Mouse (Mus musculus): ENCODE measurements around the gene Xrcc6. TPM values are rescaled to one million over a fixed set of nuclear protein-coding genes. Genes with fewer than 3 reads are reported as not detected.
"Not testable (repeated sequence)": the region's sequence is repeated elsewhere in the genome, so short reads cannot be mapped to it uniquely, and the experiment has no call there.

Xrcc6 gene
- polyA plus RNA-seq, 1 experiment, result 23.5 TPM

DNA sequence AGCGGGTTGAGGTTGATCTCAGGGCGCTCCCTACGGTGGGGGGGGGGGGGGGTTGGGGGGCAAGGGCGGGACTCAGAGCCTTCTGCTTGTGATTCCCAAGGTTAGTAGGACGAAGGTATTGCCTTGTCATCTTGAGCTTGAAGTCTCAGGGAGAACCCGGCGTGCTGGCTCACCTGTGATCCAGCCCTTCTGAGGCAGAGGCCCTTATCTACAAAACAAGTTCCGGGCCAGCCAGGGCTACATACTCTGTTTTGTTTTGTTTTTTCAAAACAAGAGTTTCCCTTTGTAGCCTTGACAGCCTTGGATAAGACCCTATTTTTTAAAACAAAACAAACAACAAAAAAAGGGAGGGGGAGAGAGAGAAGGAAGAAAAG lies 26.6 kb upstream of the Xrcc6 start:
- H3K27ac ChIP-seq (ENCODE audit: insufficient read depth, low read length), result no peak overlapping the region
- peak overlapping the region; percentile 81 for H3K4me3 ChIP-seq (ENCODE audit: insufficient read depth, low read length)
- TF ChIP-seq CTCF (IDR thresholded peaks at IDR 0.05; ENCODE audit: extremely low read depth, insufficient read depth, low read length) (no peak), POLR2A (IDR thresholded peaks at IDR 0.05; ENCODE audit: extremely low read depth, insufficient read depth, low read length) (no peak)
- H3K4me1 ChIP-seq (ENCODE audit: control insufficient read depth, insufficient read depth, low read length), result peaks cover 12% of the 10 kb centered on the region; the same call in 1 of the 2 replicates

DNA sequence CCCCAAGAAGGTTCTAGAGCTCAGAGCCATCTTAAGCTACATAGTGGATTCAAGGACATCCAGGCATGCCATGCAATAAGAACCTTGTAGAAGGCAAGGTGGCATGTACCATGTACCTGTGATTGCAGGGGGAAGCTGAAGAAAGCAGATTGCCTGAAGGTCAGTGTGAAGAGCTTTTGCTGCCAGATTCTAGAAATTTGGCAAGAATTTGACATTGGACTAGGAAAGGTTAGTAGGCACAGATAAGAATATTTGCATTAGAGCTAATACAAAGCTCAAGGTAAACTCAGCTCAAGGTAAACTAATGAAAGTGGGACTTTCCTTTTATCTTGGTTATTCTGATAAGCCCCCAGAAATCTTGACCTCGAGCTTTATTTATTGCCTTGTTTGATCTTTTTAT lies 23.4 kb upstream of the Xrcc6 start:
- Histone ChIP-seq H3K4me3 (ENCODE audit: insufficient read depth, low read length) (no peak overlapping the region), H3K27ac (ENCODE audit: insufficient read depth, low read length) (no peak overlapping the region), H3K4me1 (ENCODE audit: control insufficient read depth, insufficient read depth, low read length) (0 out of 2 replicates have a peak, but pooled peaks cover 1% of the 10 kb centered on the region)
- TF ChIP-seq POLR2A (IDR thresholded peaks at IDR 0.05; ENCODE audit: extremely low read depth, insufficient read depth, low read length) (no peak), CTCF (IDR thresholded peaks at IDR 0.05; ENCODE audit: extremely low read depth, insufficient read depth, low read length) (no peak)

DNA sequence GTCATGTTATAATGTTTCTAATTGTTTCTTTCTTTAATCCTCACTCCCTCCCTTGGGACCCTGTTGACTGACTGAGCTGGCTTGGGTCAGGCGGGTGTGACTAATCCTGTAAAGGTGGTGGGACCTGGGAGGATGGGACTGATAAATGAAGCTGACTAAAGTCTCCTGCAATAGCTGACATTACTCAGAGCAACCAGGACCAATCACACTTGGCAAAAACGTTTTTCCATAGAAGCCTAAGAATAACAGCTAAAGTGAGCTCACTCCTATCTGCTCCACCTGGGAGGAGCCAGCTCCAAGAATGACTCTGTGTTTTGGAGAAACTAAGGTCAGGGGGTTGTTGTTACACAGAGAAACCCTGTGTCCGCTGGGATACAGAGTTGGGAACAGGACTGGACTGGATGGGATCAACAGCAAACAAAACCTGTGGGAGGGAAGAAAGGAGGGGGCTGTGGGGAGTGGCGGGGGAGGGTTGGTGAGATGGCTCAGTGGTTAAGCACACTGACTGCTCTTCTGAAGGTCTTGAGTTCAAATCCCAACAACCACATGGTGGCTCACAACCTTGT lies 22.6 kb upstream of the Xrcc6 start:
- Histone ChIP-seq H3K27ac (ENCODE audit: insufficient read depth, low read length) (no peak overlapping the region), H3K4me3 (ENCODE audit: insufficient read depth, low read length) (no peak overlapping the region), H3K4me1 (ENCODE audit: control insufficient read depth, insufficient read depth, low read length) (no peaks in the 10 kb centered on the region)
- TF ChIP-seq CTCF (IDR thresholded peaks at IDR 0.05; ENCODE audit: extremely low read depth, insufficient read depth, low read length) (no peak), POLR2A (IDR thresholded peaks at IDR 0.05; ENCODE audit: extremely low read depth, insufficient read depth, low read length) (no peak)

DNA sequence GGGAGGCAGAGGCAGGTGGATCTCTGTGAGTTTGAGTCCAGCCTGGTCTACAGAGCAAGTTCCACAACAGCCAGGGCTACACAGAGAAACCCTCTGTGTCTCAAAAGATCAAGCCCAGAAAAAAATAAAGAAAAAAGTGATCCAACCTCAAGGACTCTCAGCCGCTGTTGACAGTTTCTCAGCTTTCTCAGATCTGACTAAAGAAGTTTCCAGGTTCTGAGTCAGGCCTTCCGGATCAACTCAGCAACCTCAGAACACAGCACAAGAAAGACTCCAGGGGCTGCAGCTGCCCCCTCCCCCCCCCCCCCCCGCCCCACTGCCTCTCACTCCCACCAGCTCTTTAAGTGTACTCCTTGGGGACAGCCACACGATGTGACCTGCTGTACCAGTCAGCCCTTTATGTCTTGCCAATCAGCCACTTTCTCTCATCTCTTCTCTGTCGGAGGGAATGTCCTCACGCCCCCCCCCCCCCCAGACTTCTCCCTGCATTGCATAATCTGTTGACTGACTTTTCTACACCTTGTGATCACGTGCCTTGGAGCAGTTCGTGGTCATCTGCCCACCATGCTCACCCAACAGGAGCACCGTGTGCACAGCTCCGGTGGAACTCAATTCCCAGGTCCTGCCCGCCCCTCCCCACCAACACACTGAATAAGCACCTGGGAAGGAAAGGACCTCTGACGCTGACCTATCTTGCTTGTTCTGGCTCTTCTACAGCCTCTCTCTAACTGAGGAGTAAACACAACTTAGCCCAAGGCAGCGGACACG lies 21.4 kb upstream of the Xrcc6 start:
- TF ChIP-seq CTCF (IDR thresholded peaks at IDR 0.05; ENCODE audit: extremely low read depth, insufficient read depth, low read length) (no peak), POLR2A (IDR thresholded peaks at IDR 0.05; ENCODE audit: extremely low read depth, insufficient read depth, low read length) (no peak)
- no peak overlapping the region for H3K27ac ChIP-seq (ENCODE audit: insufficient read depth, low read length)
- no peaks in the 10 kb centered on the region for H3K4me1 ChIP-seq (ENCODE audit: control insufficient read depth, insufficient read depth, low read length)
- H3K4me3 ChIP-seq (ENCODE audit: insufficient read depth, low read length), result no peak overlapping the region

DNA sequence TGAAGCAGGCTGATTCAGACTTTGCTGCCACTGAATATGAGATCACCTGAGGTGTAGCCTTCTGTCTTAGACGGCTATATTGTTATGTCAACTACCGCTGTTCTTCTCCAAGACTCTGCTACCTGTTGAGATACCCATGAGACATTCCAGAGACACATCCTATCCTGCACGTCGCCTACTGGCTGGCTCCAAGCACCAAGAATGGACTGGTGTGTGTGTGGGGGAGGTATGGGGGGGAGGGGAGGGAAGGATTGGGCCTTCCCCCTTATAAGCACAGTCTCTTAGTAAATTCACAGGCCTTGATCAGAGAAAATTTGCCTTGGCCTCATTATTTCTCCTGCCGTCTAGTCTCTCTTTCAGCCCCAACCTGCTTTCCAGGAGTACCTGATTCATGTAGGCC lies 19.8 kb upstream of the Xrcc6 start:
- H3K4me1 ChIP-seq (ENCODE audit: control insufficient read depth, insufficient read depth, low read length), result no peaks in the 10 kb centered on the region
- TF ChIP-seq CTCF (IDR thresholded peaks at IDR 0.05; ENCODE audit: extremely low read depth, insufficient read depth, low read length) (no peak), POLR2A (IDR thresholded peaks at IDR 0.05; ENCODE audit: extremely low read depth, insufficient read depth, low read length) (no peak)
- H3K27ac ChIP-seq (ENCODE audit: insufficient read depth, low read length), result no peak overlapping the region
- H3K4me3 ChIP-seq (ENCODE audit: insufficient read depth, low read length), result no peak overlapping the region

DNA sequence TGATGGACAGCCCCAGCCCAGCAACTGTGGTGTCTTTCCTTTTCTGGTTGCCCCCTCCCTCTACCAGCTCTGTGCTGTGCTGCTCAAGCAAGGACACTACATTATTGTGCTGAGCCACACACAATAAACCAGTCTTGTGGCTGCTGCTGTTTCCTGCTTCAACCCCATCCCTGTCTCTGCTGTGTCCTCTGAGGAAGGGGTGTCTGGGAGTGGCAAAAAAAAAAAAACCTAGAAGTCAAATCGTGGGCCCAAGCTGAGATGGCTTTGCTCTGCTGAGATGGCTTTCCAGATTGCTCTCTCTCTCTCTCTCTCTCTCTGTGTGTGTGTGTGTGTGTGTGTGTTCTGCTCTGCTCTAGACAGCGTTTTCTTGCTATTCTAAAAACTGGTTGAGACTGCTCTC lies 19.2 kb upstream of the Xrcc6 start:
- Histone ChIP-seq H3K27ac (ENCODE audit: insufficient read depth, low read length) (no peak overlapping the region), H3K4me3 (ENCODE audit: insufficient read depth, low read length) (no peak overlapping the region), H3K4me1 (ENCODE audit: control insufficient read depth, insufficient read depth, low read length) (no peaks in the 10 kb centered on the region)
- no peak for TF ChIP-seq POLR2A (IDR thresholded peaks at IDR 0.05; ENCODE audit: extremely low read depth, insufficient read depth, low read length)
- no peak for TF ChIP-seq CTCF (IDR thresholded peaks at IDR 0.05; ENCODE audit: extremely low read depth, insufficient read depth, low read length)

DNA sequence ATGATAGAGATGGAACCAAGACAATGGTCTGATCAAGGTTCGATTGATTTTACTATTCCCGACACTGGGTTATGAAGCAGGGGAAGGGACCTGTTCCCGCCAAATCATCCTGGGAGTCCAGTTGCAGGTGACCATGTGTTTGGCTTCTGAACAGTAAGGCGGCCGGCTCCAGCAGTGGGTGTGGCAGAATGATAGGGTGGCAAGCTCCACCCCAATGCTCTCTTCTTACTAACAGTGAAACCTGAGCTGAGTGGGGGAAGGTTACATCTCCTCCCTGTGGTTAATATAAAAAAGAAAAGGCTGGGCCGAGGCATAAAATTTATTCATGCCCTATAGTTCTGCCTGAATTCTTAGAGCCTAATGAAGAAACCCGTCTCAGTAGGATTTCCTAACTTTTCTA lies 18.5 kb upstream of the Xrcc6 start:
- H3K4me1 ChIP-seq (ENCODE audit: control insufficient read depth, insufficient read depth, low read length), result no peaks in the 10 kb centered on the region
- no peak overlapping the region for H3K4me3 ChIP-seq (ENCODE audit: insufficient read depth, low read length)
- H3K27ac ChIP-seq (ENCODE audit: insufficient read depth, low read length), result no peak overlapping the region
- TF ChIP-seq POLR2A (IDR thresholded peaks at IDR 0.05; ENCODE audit: extremely low read depth, insufficient read depth, low read length) (no peak), CTCF (IDR thresholded peaks at IDR 0.05; ENCODE audit: extremely low read depth, insufficient read depth, low read length) (no peak)

DNA sequence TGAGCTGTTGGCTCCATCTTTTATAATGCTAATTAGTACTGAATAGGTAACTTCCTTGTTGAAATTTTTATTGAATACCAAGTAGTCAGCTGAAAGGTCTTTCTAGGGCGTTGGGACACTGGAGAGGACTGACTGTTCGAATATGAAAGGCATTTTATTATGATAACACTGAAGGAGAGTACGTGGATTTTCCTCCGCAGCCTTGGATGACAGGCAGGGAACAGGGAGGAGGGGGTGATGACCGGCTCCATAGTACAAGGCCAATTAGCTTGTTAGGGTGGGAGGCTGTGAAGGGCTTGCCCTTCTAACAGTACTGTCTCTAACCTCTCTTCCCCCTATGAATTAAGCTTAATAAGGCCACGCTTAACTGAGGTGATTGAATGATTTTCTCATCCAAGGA lies 18.0 kb upstream of the Xrcc6 start:
- not testable (repeated sequence) for H3K4me1 ChIP-seq (ENCODE audit: control insufficient read depth, insufficient read depth, low read length)

DNA sequence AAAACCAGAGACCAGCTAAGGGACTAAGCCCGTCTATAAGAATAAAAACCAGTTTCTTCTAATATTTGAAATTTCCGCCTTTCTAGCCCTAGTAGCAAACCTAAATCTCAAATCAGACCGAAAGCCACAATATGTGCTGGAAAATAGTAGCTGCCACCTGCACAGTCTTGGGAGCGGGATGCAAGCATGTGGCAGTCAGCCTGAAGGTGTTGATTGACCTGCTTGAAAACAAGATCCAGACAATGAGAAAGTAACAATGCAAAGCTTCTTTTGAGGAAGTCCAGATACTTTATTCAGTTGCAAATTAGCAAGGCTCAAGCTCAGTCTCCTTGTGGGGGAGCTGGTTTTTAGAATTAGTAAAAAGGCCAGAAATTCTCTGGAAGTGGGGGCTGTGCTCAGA lies 17.1 kb upstream of the Xrcc6 start:
- not testable (repeated sequence) for H3K4me3 ChIP-seq (ENCODE audit: insufficient read depth, low read length); H3K27ac ChIP-seq (ENCODE audit: insufficient read depth, low read length); H3K4me1 ChIP-seq (ENCODE audit: control insufficient read depth, insufficient read depth, low read length)

More for the DNA sequence above, 18.0 kb upstream of the Xrcc6 start:
- H3K27ac ChIP-seq (ENCODE audit: insufficient read depth, low read length); H3K4me3 ChIP-seq (ENCODE audit: insufficient read depth, low read length): not testable (repeated sequence)

DNA sequence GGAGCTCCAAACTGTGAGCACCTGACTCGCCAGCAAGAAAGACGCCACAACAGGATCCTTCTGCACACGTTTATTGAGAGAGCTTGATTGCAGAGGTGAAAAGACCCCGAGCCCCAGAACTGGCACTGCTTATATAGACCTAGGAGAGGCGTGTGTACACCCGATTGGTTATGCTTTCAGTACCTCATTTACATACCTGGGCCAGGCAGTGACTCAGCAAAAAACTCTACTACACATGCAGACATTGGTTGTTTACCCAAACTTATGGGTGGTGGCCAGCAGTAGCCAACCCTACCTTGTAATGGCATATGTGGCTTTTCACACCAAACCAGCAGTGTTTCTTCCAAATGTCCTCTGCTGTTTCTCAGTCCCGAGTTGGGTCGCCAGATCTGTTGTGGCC lies 12.5 kb upstream of the Xrcc6 start:
- H3K4me3 ChIP-seq (ENCODE audit: insufficient read depth, low read length); H3K27ac ChIP-seq (ENCODE audit: insufficient read depth, low read length); H3K4me1 ChIP-seq (ENCODE audit: control insufficient read depth, insufficient read depth, low read length): not testable (repeated sequence)

Measured in cortical plate, adult 2 months (tissue).